Mouse (Mus musculus) spleen, adult 2 months (tissue): ENCODE results near the gene Hist1h2bf.

ENCODE experiments used
- CTCF ChIP-seq: fragments of 200-500 bp; IDR thresholded peaks from 2 replicates; pipeline ENCODE4 v1.5.1; 2011; ENCODE audit warnings: mild to moderate bottlenecking, inconsistent platforms; ENCODE audit not compliant: insufficient read depth, insufficient read length, insufficient replicate concordance; ENCODE audit errors: extremely low read depth
- POLR2A ChIP-seq: fragments of 200-500 bp; IDR thresholded peaks from 2 replicates; pipeline ENCODE4 v1.6.1; 2011; ENCODE audit warnings: low read depth, low read length, inconsistent platforms

DNA sequence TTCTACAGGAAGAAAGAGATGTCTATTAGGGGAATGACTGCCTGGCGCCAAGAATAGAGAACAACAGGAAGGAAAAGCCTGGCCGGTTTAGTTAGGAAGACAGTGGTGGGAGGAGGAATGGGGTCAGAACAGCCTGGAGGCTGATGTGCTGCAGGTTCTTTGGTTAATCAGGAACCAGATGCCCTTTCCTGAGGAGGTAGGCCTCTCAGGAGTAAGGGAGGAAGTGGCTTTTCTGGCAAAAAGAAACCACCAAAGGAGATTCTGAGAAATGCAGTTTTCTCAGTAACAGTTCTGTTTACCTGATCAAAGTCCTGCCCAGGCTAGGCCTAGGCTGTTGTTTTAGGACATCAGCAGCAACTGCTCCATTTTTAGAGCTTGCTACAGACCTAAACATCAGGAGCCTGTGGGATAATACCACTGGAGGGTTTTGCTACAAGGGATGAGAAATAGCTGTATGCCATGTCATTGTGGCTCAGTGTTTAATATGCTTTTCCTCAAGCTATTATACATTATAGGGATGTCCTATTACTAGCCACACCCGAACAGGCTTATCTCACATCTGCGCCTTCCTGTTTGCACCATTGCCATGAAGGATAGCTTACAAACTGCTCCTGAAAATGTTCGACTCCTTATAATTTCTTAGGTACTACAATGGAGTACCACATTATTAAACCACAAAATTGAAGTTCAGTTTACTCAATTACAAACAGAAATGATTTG lies 19.2 kb upstream of the Hist1h2bf start:
- TF ChIP-seq CTCF, result no peak
- TF ChIP-seq POLR2A, result no peak
